Mouse (Mus musculus) heart, embryonic 12.5 days (tissue): Measurements from ENCODE around the gene Nfx1. TPM values are rescaled to one million over a fixed set of nuclear protein-coding genes. Genes with fewer than 3 reads are reported as not detected.

Experiments
- ATAC-seq: fragments of 200-750 bp; cut with Nextera tagmentation; 2 replicates; pipeline ENCODE4 v1.8.0; 2017; ENCODE audit warnings: moderate TSS enrichment, moderate library complexity; ENCODE audit not compliant: insufficient number of reproducible peaks, low FRiP score
- H3K27ac ChIP-seq: fragments of 300-500 bp; sonication (generic); 2 replicates; pipeline ENCODE4 v1.5.1; 2016; ENCODE audit warnings: mild to moderate bottlenecking, moderate library complexity; ENCODE audit not compliant: poor library complexity, severe bottlenecking
- H3K27me3 ChIP-seq: fragments of 300-500 bp; sonication (generic); replicated peaks from 2 replicates; pipeline ENCODE4 v1.6.1; 2016; ENCODE audit warnings: mild to moderate bottlenecking, moderate library complexity
- H3K36me3 ChIP-seq: fragments of 300-500 bp; sonication (generic); 2 replicates; pipeline ENCODE4 v1.6.1; 2016; ENCODE audit warnings: mild to moderate bottlenecking, moderate library complexity
- H3K4me1 ChIP-seq: fragments of 300-500 bp; sonication (generic); replicated peaks from 2 replicates; pipeline ENCODE4 v1.6.1; 2016; ENCODE audit warnings: mild to moderate bottlenecking
- H3K4me2 ChIP-seq: fragments of 300-500 bp; sonication (generic); 2 replicates; pipeline ENCODE4 v1.6.1; 2016; ENCODE audit warnings: mild to moderate bottlenecking, moderate library complexity
- H3K4me3 ChIP-seq: fragments of 300-500 bp; sonication (generic); 2 replicates; pipeline ENCODE4 v1.5.1; 2016; ENCODE audit warnings: mild to moderate bottlenecking
- H3K9ac ChIP-seq: fragments of 300-500 bp; sonication (generic); 2 replicates; pipeline ENCODE4 v1.6.1; 2016; ENCODE audit warnings: mild to moderate bottlenecking, moderate library complexity
- H3K9me3 ChIP-seq: fragments of 300-500 bp; sonication (generic); replicated peaks from 2 replicates; pipeline ENCODE4 v1.6.1; 2016; ENCODE audit warnings: mild to moderate bottlenecking, moderate library complexity
- WGBS: fragments of 180-500 bp; shearing (Covaris S2); methylation state at CpG from one replicate; pipeline ENCODE4 v1.1.7; 2016; 5-methylcytosine and 5-hydroxymethylcytosine counted together
- polyA plus RNA-seq: library from polyadenylated mRNA; unstranded; fragments of >200 nt; fragmentation: Nextera tagmentation; extraction: Ambion mirVana; gene quantifications from 2 replicates; pipeline ENCODE4 v1.2.1, GENCODE M21; 2016

Nfx1 gene
- polyA plus RNA-seq, 1 experiment from 2014 or later: 67.8 TPM

DNA sequence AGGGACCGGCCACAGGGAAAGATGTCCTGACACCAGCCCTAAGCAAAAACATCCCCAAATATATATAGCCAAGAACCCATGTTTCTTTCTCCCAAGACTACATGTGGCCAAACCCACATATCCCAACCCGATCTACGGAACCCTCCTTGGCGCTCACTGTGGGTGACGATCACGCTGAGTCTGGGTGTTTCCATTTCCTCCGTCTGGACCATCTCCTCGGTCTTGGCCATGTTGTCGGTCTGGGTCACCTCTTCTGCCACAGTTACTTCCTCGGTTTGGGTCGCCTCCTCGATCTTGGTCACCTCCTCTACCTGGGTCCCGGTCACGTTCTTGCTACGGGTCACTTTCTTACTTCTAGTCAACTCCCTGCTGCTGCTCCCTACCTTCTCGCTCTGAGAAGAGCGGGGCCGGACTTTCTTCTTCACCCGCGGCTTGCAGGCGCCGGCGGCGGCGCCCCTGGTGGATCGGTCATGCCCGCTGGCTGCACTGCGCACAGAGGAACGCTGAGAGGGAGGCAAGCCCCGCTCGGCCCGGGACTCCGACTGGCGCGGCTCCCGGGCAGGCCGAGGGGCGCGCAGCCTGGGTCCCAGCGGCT lies 23.0 kb upstream of the Nfx1 start:
- Histone ChIP-seq H3K27me3 (no peaks in the 10 kb centered on the region), H3K36me3 (peaks cover 49% of the 10 kb centered on the region), H3K9ac (peak overlapping the region; percentile 93), H3K9me3 (no peaks in the 10 kb centered on the region), H3K4me2 (peak overlapping the region; percentile 78), H3K4me1 (peaks cover 20% of the 10 kb centered on the region), H3K4me3 (peak overlapping the region; percentile 82), H3K27ac (peak overlapping the region; percentile 87)
- peak; percentile 27 for ATAC-seq
- under 1% methylated on average over 40 of the region's 40 CpGs for WGBS

- Histone ChIP-seq H3K4me3 (peak within 1 kb of the TSS; percentile 82), H3K27ac (peak within 1 kb of the TSS; percentile 87), H3K4me2 (peak within 1 kb of the TSS; percentile 92), H3K9me3 (no peaks in the 10 kb centered on the region), H3K36me3 (peaks cover 49% of the 10 kb centered on the region), H3K27me3 (no peaks in the 10 kb centered on the region), H3K9ac (peak within 1 kb of the TSS; percentile 93), H3K4me1 (peaks cover 20% of the 10 kb centered on the region)
- under 1% methylated on average over 50 of the region's 50 CpGs for WGBS
- ATAC-seq: peak; percentile 100
Measured at GRCm38 (mm10) chr4:40948160-40948708, 22.5 kb upstream of the Nfx1 start, which contains the start of the genes Bag1 and Chmp5. TSS of gene Bag1 (minus strand) at chr4:40948294. TSS of gene Chmp5 (plus strand) at chr4:40948407.

- H3K36me3 ChIP-seq: peaks cover 68% of the 10 kb centered on the region
- 88% methylated on average over 1 of the region's 1 CpGs for WGBS
- H3K9me3 ChIP-seq: no peaks in the 10 kb centered on the region
- no peak overlapping the region for H3K4me2 ChIP-seq
- peaks cover 9% of the 10 kb centered on the region for H3K4me1 ChIP-seq
- ATAC-seq: no peak
- H3K9ac ChIP-seq: no peak overlapping the region
- no peaks in the 10 kb centered on the region for H3K27me3 ChIP-seq
- no peak overlapping the region for H3K27ac ChIP-seq
- no peak overlapping the region for H3K4me3 ChIP-seq
Measured at GRCm38 (mm10) chr4:40953521-40953920, 17.2 kb upstream of the Nfx1 start.

- no peaks in the 10 kb centered on the region for H3K27me3 ChIP-seq
- H3K9me3 ChIP-seq: no peaks in the 10 kb centered on the region
- 68% methylated on average over 6 of the region's 6 CpGs for WGBS
- no peak overlapping the region for H3K9ac ChIP-seq
- H3K4me1 ChIP-seq: no peaks in the 10 kb centered on the region
- H3K4me3 ChIP-seq: no peak overlapping the region
- no peak for ATAC-seq
- H3K4me2 ChIP-seq: no peak overlapping the region
- peaks cover 83% of the 10 kb centered on the region for H3K36me3 ChIP-seq
- no peak overlapping the region for H3K27ac ChIP-seq
Measured at GRCm38 (mm10) chr4:40955942-40956341, 14.8 kb upstream of the Nfx1 start.

- Histone ChIP-seq H3K9ac (no peak overlapping the region), H3K4me1 (no peaks in the 10 kb centered on the region), H3K9me3 (no peaks in the 10 kb centered on the region), H3K4me2 (no peak overlapping the region), H3K4me3 (no peak overlapping the region), H3K27ac (no peak overlapping the region), H3K36me3 (peaks cover 75% of the 10 kb centered on the region), H3K27me3 (no peaks in the 10 kb centered on the region)
- 78% methylated on average over 3 of the region's 3 CpGs for WGBS
- ATAC-seq: no peak
Measured at GRCm38 (mm10) chr4:40963536-40963935, 7.2 kb upstream of the Nfx1 start.

DNA sequence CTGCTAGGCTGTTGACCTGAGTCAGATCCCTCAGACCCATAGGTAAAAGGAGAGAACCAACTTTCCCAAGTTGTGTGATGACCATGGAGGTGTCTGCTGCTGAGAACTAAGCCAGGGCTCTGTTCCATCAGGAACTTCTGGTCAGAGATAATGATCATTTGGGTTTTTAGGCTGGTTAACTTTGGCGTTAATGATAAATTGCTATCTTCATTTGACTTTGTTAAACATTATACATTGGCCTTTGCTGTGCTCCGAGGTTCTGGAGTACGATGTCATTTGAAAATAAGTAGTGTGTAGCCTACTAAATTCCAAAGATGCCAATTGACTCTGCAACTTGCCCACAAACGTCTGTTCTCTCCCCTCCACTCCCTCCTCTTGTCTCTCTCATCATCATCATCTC lies 1.5 kb upstream of the Nfx1 start:
- Histone ChIP-seq H3K4me2 (no peak overlapping the region), H3K27me3 (no peaks in the 10 kb centered on the region), H3K4me1 (peaks cover 19% of the 10 kb centered on the region), H3K9ac (peak overlapping the region; percentile 85; the same call in 1 of the 2 replicates), H3K36me3 (peaks cover 28% of the 10 kb centered on the region), H3K4me3 (no peak overlapping the region), H3K27ac (no peak overlapping the region), H3K9me3 (no peaks in the 10 kb centered on the region)
- no peak for ATAC-seq
- WGBS: 70% methylated on average over 4 of the region's 4 CpGs

- H3K27me3 ChIP-seq: no peaks in the 10 kb centered on the region
- H3K4me3 ChIP-seq: peak overlapping the region; percentile 99
- H3K36me3 ChIP-seq: peaks cover 24% of the 10 kb centered on the region
- peak overlapping the region; percentile 85 for H3K9ac ChIP-seq
- H3K27ac ChIP-seq: peak overlapping the region; percentile 96
- H3K4me2 ChIP-seq: peak overlapping the region; percentile 80
- 10% methylated on average over 13 of the region's 13 CpGs for WGBS
- peaks cover 19% of the 10 kb centered on the region for H3K4me1 ChIP-seq
- H3K9me3 ChIP-seq: no peaks in the 10 kb centered on the region
- no peak for ATAC-seq
Measured at GRCm38 (mm10) chr4:40969781-40970591, 720 bp upstream of the Nfx1 start.

GRCm38 (mm10) chr4:40970592-40970841 lies 189 bp upstream of the Nfx1 start:
- Histone ChIP-seq H3K9ac (peak overlapping the region; percentile 85), H3K4me1 (peaks cover 19% of the 10 kb centered on the region), H3K4me3 (peak overlapping the region; percentile 99), H3K9me3 (no peaks in the 10 kb centered on the region), H3K4me2 (peak overlapping the region; percentile 80), H3K36me3 (peaks cover 21% of the 10 kb centered on the region), H3K27me3 (no peaks in the 10 kb centered on the region), H3K27ac (peak overlapping the region; percentile 96)
- under 1% methylated on average over 16 of the region's 16 CpGs for WGBS
- peak; percentile 56 for ATAC-seq

DNA sequence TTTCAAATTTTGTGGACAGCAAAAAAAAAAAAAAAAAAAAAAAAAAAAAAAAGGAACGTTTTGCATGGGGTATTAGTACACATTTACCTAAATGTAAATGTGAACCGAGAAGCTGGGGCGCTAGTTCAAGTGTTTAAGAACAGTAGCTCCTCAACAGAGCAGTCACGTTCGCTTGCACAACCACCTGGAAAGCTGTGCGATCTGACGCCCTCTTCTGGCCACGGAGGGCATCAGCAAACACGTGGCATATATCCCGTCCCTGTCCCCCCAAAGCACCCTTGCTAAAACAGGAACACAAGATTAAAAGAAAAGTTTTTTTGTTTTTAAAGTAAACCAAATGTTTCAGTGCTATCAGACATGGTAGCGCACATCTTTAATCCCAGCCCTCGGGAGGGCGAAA lies 1.0 kb downstream of the Nfx1 start:
- peaks cover 19% of the 10 kb centered on the region for H3K4me1 ChIP-seq
- H3K27ac ChIP-seq: no peak overlapping the region
- WGBS: 23% methylated on average over 13 of the region's 13 CpGs
- H3K4me2 ChIP-seq: peak overlapping the region; percentile 80
- H3K9me3 ChIP-seq: no peaks in the 10 kb centered on the region
- peaks cover 15% of the 10 kb centered on the region for H3K36me3 ChIP-seq
- H3K27me3 ChIP-seq: no peaks in the 10 kb centered on the region
- peak overlapping the region; percentile 99 for H3K4me3 ChIP-seq
- H3K9ac ChIP-seq: no peak overlapping the region
- ATAC-seq: no peak

GRCm38 (mm10) chr4:40974011-40974410 lies 3.3 kb downstream of the Nfx1 start:
- no peaks in the 10 kb centered on the region for H3K9me3 ChIP-seq
- H3K27ac ChIP-seq: no peak overlapping the region
- H3K9ac ChIP-seq: no peak overlapping the region
- H3K4me2 ChIP-seq: no peak overlapping the region
- no peak for ATAC-seq
- peaks cover 19% of the 10 kb centered on the region for H3K4me1 ChIP-seq
- WGBS: 87% methylated on average over 1 of the region's 1 CpGs
- H3K36me3 ChIP-seq: peaks cover 30% of the 10 kb centered on the region
- H3K4me3 ChIP-seq: no peak overlapping the region
- H3K27me3 ChIP-seq: no peaks in the 10 kb centered on the region

- Histone ChIP-seq H3K27me3 (no peaks in the 10 kb centered on the region), H3K4me2 (no peak overlapping the region), H3K9me3 (no peaks in the 10 kb centered on the region), H3K4me1 (peaks cover 15% of the 10 kb centered on the region), H3K27ac (no peak overlapping the region), H3K4me3 (no peak overlapping the region), H3K36me3 (peaks cover 45% of the 10 kb centered on the region), H3K9ac (no peak overlapping the region)
- 94% methylated on average over 3 of the region's 3 CpGs for WGBS
- ATAC-seq: no peak
Measured at GRCm38 (mm10) chr4:40975678-40976077, 5.0 kb downstream of the Nfx1 start.
